Mouse (Mus musculus) C2C12 (cell line): ENCODE results near the gene Nol7.

Experiments
- CTCF ChIP-seq: IDR thresholded peaks from one replicate; pipeline ENCODE4 v1.5.1; 2011; ENCODE audit not compliant: control insufficient read depth, insufficient read depth, insufficient read length
- MAX ChIP-seq: IDR thresholded peaks from one replicate; pipeline ENCODE4 v1.6.1; 2011; ENCODE audit warnings: mild to moderate bottlenecking, control low read depth
- MYOD1 ChIP-seq: IDR thresholded peaks from one replicate; pipeline ENCODE4 v1.6.1; 2011; ENCODE audit warnings: low read depth; ENCODE audit not compliant: control insufficient read depth, insufficient read length
- USF1 ChIP-seq: IDR thresholded peaks from one replicate; pipeline ENCODE4 v1.6.1; 2011; ENCODE audit warnings: low read depth, mild to moderate bottlenecking, control low read depth, moderate library complexity

- no peak for TF ChIP-seq CTCF
- no peak for TF ChIP-seq MAX
- TF ChIP-seq USF1: no peak
- TF ChIP-seq MYOD1: no peak
Measured at GRCm38 (mm10) chr13:43415249-43415648, 17.1 kb downstream of the Nol7 start.
